Mouse (Mus musculus) liver, embryonic 15.5 days (tissue): ENCODE results near the gene Fam19a5. TPM values are rescaled to one million over a fixed set of nuclear protein-coding genes. Genes with fewer than 3 reads are reported as not detected.

Source experiments
- ATAC-seq: fragments of 200-750 bp; cut with Nextera tagmentation; 2 replicates; pipeline ENCODE4 v1.8.0; 2017; ENCODE audit warnings: moderate number of reproducible peaks, mild to moderate bottlenecking, moderate library complexity; ENCODE audit not compliant: insufficient read depth
- H3K27ac ChIP-seq: fragments of 300-500 bp; sonication (generic); replicated peaks from 2 replicates; pipeline ENCODE4 v1.5.1; 2015; ENCODE audit warnings: mild to moderate bottlenecking, inconsistent platforms
- H3K27me3 ChIP-seq: fragments of 300-500 bp; sonication (generic); 2 replicates; pipeline ENCODE4 v1.6.1; 2015; ENCODE audit warnings: mild to moderate bottlenecking, inconsistent platforms
- H3K36me3 ChIP-seq: fragments of 300-500 bp; sonication (generic); replicated peaks from 2 replicates; pipeline ENCODE4 v1.6.1; 2015; ENCODE audit warnings: moderate library complexity, mild to moderate bottlenecking, inconsistent platforms
- H3K4me1 ChIP-seq: fragments of 300-500 bp; sonication (generic); replicated peaks from 2 replicates; pipeline ENCODE4 v1.6.1; 2015; ENCODE audit warnings: inconsistent platforms
- H3K4me2 ChIP-seq: fragments of 300-500 bp; sonication (generic); 2 replicates; pipeline ENCODE4 v1.6.1; 2015; ENCODE audit warnings: moderate library complexity, mild to moderate bottlenecking, inconsistent platforms
- H3K4me3 ChIP-seq: fragments of 300-500 bp; sonication (generic); replicated peaks from 2 replicates; pipeline ENCODE4 v1.5.1; 2015; ENCODE audit warnings: mild to moderate bottlenecking, inconsistent platforms
- H3K9ac ChIP-seq: fragments of 300-500 bp; sonication (generic); 2 replicates; pipeline ENCODE4 v1.6.1; 2015; ENCODE audit warnings: moderate library complexity, mild to moderate bottlenecking, inconsistent platforms
- H3K9me3 ChIP-seq: fragments of 300-500 bp; sonication (generic); replicated peaks from 2 replicates; pipeline ENCODE4 v1.6.1; 2016; ENCODE audit warnings: inconsistent platforms
- WGBS: fragments of 180-500 bp; shearing (Covaris S2); methylation state at CpG from one replicate; pipeline ENCODE4 v1.1.7; 2015; ENCODE audit warnings: mixed read lengths; ENCODE audit not compliant: insufficient replicate concordance; 5-methylcytosine and 5-hydroxymethylcytosine counted together
- polyA plus RNA-seq: library from polyadenylated mRNA; unstranded; fragments of >200 nt; fragmentation: Nextera tagmentation; extraction: Ambion mirVana; gene quantifications from 2 replicates; pipeline ENCODE4 v1.2.1, GENCODE M21; 2015

The Fam19a5 gene
- polyA plus RNA-seq, 1 experiment from 2014 or later = not detected

- H3K4me3 ChIP-seq = no peak overlapping the region
- no peak overlapping the region for H3K27ac ChIP-seq
- no peak overlapping the region for H3K4me2 ChIP-seq
- no peaks in the 10 kb centered on the region for H3K36me3 ChIP-seq
- no peaks in the 10 kb centered on the region for H3K9me3 ChIP-seq
- H3K27me3 ChIP-seq = no peaks in the 10 kb centered on the region
- no peak for ATAC-seq
- WGBS = 74% methylated on average over 5 of the region's 5 CpGs
- H3K9ac ChIP-seq = no peak overlapping the region
- H3K4me1 ChIP-seq = no peaks in the 10 kb centered on the region
These were observed 124.0 kb downstream of the Fam19a5 start for GRCm38 (mm10) chr15:87668112-87668511.

GRCm38 (mm10) chr15:87671929-87672328, 127.8 kb downstream of the Fam19a5 start:
- no peak for ATAC-seq
- Histone ChIP-seq H3K4me2 (no peak overlapping the region), H3K9me3 (no peaks in the 10 kb centered on the region), H3K4me1 (no peaks in the 10 kb centered on the region), H3K27ac (no peak overlapping the region), H3K9ac (no peak overlapping the region), H3K4me3 (no peak overlapping the region), H3K27me3 (no peaks in the 10 kb centered on the region), H3K36me3 (no peaks in the 10 kb centered on the region)
- 71% methylated on average over 9 of the region's 9 CpGs for WGBS

GRCm38 (mm10) chr15:87678711-87679110, 134.6 kb downstream of the Fam19a5 start:
- H3K27me3 ChIP-seq = no peaks in the 10 kb centered on the region
- no peak overlapping the region for H3K27ac ChIP-seq
- ATAC-seq = no peak
- no peak overlapping the region for H3K4me2 ChIP-seq
- no peak overlapping the region for H3K4me3 ChIP-seq
- H3K4me1 ChIP-seq = no peaks in the 10 kb centered on the region
- H3K9ac ChIP-seq = no peak overlapping the region
- no peaks in the 10 kb centered on the region for H3K9me3 ChIP-seq
- WGBS = 57% methylated on average over 6 of the region's 6 CpGs
- H3K36me3 ChIP-seq = no peaks in the 10 kb centered on the region

GRCm38 (mm10) chr15:87682410-87682809, 138.3 kb downstream of the Fam19a5 start:
- no peaks in the 10 kb centered on the region for H3K9me3 ChIP-seq
- ATAC-seq = no peak
- WGBS = 41% methylated on average over 3 of the region's 3 CpGs

GRCm38 (mm10) chr15:87686415-87687040, 142.4 kb downstream of the Fam19a5 start:
- H3K4me2 ChIP-seq = no peak overlapping the region
- no peak overlapping the region for H3K4me3 ChIP-seq
- no peak for ATAC-seq
- no peak overlapping the region for H3K27ac ChIP-seq
- WGBS = 50% methylated on average over 10 of the region's 10 CpGs
- no peaks in the 10 kb centered on the region for H3K27me3 ChIP-seq
- no peaks in the 10 kb centered on the region for H3K4me1 ChIP-seq
- H3K36me3 ChIP-seq = no peaks in the 10 kb centered on the region
- no peaks in the 10 kb centered on the region for H3K9me3 ChIP-seq
- no peak overlapping the region for H3K9ac ChIP-seq

More at GRCm38 (mm10) chr15:87682410-87682809, 138.3 kb downstream of the Fam19a5 start:
- Histone ChIP-seq H3K9ac (no peak overlapping the region), H3K36me3 (no peaks in the 10 kb centered on the region), H3K4me1 (no peaks in the 10 kb centered on the region), H3K27me3 (no peaks in the 10 kb centered on the region), H3K4me2 (no peak overlapping the region), H3K4me3 (no peak overlapping the region), H3K27ac (no peak overlapping the region)

DNA sequence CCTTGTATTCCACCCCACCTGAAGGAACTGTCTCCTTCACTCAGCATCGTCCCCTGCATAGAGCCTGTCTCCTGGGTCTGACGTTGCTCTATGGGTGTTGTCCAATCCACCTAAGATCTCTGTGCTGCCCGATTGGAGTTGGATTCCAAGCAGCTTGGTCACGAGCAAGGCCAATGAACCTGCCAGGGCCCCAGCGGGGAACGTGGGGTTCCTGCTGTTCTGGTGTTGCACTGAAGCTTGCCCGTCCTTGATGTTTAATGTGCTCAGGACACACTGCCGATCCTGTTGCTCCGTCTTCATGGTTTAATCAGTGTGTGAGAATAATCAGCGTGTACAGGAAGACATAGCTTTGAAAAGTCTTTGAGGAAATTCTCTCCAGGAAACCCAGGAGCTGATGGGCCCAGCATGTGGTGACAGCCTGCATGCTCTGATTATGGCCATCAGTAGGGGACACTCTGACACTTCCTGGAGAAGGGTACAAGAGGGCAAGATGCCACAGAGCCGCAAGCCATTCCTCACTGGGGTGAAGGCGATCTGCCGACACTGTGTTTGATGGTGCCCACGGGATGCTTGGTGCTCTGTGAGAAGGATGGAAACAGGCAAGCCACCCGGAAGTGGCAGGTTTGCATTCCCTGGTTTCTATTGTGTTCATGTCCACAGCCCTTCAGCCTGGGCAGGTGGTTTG, 147.3 kb downstream of the Fam19a5 start:
- Histone ChIP-seq H3K4me1 (no peaks in the 10 kb centered on the region), H3K4me3 (no peak overlapping the region), H3K4me2 (no peak overlapping the region), H3K36me3 (no peaks in the 10 kb centered on the region), H3K9ac (no peak overlapping the region), H3K27ac (no peak overlapping the region), H3K9me3 (0 out of 2 replicates have a peak, but pooled peaks cover 3% of the 10 kb centered on the region), H3K27me3 (no peaks in the 10 kb centered on the region)
- 66% methylated on average over 15 of the region's 15 CpGs for WGBS
- no peak for ATAC-seq

DNA sequence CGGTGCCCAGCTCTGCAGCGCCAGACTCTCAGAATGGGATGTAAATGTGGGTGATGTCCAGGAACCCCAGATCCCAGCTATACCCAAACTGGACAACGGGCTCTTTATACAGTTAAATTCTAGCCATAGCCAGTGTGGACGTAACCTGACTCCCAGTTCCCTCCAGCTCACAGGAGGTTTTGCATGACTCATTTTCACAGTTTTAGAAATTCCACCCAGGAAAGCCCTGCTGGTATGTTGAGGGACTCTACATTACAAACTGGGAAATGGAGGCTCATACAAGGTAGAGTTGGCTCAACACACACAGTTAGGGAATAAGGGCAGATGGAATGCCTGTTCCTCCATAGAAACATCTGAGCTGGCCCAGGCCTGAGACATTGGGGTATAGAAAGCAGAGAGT, 147.9 kb downstream of the Fam19a5 start:
- Histone ChIP-seq H3K4me1 (no peaks in the 10 kb centered on the region), H3K9me3 (0 out of 2 replicates have a peak, but pooled peaks cover 3% of the 10 kb centered on the region), H3K27ac (no peak overlapping the region), H3K9ac (no peak overlapping the region), H3K4me2 (no peak overlapping the region), H3K4me3 (no peak overlapping the region), H3K36me3 (no peaks in the 10 kb centered on the region), H3K27me3 (no peaks in the 10 kb centered on the region)
- no peak for ATAC-seq
- 66% methylated on average over 4 of the region's 4 CpGs for WGBS

GRCm38 (mm10) chr15:87692394-87692793, 148.3 kb downstream of the Fam19a5 start:
- 55% methylated on average over 7 of the region's 7 CpGs for WGBS
- no peaks in the 10 kb centered on the region for H3K4me1 ChIP-seq
- no peak for ATAC-seq
- H3K36me3 ChIP-seq = no peaks in the 10 kb centered on the region
- H3K9ac ChIP-seq = no peak overlapping the region
- H3K27ac ChIP-seq = no peak overlapping the region
- H3K4me2 ChIP-seq = no peak overlapping the region
- H3K4me3 ChIP-seq = no peak overlapping the region
- 0 out of 2 replicates have a peak, but pooled peaks cover 3% of the 10 kb centered on the region for H3K9me3 ChIP-seq
- H3K27me3 ChIP-seq = no peaks in the 10 kb centered on the region

- WGBS = 59% methylated on average over 4 of the region's 4 CpGs
- no peak for ATAC-seq
- 0 out of 2 replicates have a peak, but pooled peaks cover 3% of the 10 kb centered on the region for H3K9me3 ChIP-seq
These were observed 148.9 kb downstream of the Fam19a5 start for GRCm38 (mm10) chr15:87692865-87693513.

DNA sequence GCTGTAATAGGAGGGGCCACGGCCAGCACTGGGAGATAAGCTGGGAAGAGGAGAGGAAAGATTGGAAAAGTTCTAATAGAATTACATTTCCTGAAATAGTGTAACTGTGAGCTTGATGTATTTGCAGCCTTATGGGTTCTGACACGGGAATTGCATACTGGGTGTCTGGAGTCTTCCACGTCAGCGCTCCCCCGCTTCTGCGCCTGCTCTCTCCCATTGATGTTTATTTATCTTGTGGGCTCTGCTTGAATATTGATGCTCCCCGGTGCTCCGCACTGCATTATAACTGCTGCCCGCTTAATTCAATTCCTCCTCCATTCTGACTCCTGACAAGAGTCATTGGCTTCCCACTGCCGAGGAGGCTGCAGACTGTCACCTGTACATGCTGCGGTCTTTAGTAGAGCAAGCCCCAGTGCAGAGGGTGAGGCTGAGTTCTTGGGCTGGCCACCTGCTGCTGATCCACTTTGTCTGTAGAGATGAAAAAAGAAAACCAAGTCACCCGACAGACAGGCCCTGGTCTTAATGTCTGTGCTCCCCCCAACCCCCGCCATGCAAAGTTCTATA, 153.4 kb downstream of the Fam19a5 start:
- no peaks in the 10 kb centered on the region for H3K27me3 ChIP-seq
- H3K36me3 ChIP-seq = no peaks in the 10 kb centered on the region
- H3K9ac ChIP-seq = no peak overlapping the region
- 75% methylated on average over 13 of the region's 13 CpGs for WGBS
- H3K4me2 ChIP-seq = no peak overlapping the region
- no peak overlapping the region for H3K27ac ChIP-seq
- H3K9me3 ChIP-seq = 0 out of 2 replicates have a peak, but pooled peaks cover 3% of the 10 kb centered on the region
- ATAC-seq = no peak
- no peak overlapping the region for H3K4me3 ChIP-seq
- H3K4me1 ChIP-seq = no peaks in the 10 kb centered on the region

More at GRCm38 (mm10) chr15:87692865-87693513, 148.9 kb downstream of the Fam19a5 start:
- H3K4me3 ChIP-seq = no peak overlapping the region
- H3K9ac ChIP-seq = no peak overlapping the region
- no peak overlapping the region for H3K27ac ChIP-seq
- no peaks in the 10 kb centered on the region for H3K4me1 ChIP-seq
- no peaks in the 10 kb centered on the region for H3K36me3 ChIP-seq
- no peak overlapping the region for H3K4me2 ChIP-seq
- no peaks in the 10 kb centered on the region for H3K27me3 ChIP-seq
